8 mouse cellular contexts compared by ENCODE assay signal in the genomic region with DNA sequence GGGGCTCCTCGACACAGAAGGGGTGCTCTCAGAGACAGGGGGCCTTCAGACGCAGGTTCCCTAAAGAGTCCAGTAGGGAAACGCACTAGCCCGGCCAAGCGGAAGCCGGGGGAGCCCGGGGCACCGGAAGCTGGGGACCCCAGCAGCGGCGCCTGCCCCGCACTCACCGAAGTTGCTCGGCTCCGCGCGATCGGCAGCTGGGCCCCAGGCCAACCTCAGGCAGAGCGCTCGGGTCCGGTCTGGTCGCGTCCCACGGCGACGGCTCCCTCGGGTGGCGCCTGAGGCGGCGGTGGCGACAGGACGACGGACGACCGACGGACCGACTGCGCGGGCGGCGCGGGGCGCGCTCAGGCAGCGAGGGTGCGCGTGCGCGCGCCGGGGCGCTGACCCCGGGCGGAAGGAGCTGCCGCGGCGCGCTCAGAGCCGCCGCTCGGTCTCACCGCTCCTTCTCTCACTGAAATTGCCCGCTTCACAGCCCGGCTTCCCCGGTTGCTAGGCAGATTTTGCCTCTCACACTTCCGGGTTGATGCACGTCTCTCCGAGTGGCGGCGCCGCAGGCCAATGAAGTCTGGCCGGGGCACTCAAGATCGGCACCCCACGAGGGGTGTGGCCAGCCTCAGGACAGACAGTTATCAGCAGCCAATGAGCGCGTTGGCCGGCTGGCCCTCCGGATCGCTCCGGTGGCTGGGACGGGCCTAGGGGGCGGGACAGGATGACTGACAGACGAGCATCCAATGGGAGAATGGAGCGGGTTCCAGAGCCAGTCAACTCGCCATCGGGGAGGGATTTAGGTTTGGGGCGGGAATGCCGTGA. TPM values are rescaled to one million over a fixed set of nuclear protein-coding genes. Genes with fewer than 3 reads are reported as not detected.
DNase-seq lines count a peak whose midpoint lies in the region; ATAC-seq and TF ChIP-seq lines count a peak whose summit lies in the region.

A gene (minus strand): TSS at position 609 of the 813 bp plus-strand sequence.

- H3K4me3 ChIP-seq in bone marrow macrophage, adult 2 months (ENCODE audit: insufficient read depth, low read length), result peak within 1 kb of the TSS; percentile 93
- peak within 1 kb of the TSS; percentile 90 for H3K4me3 ChIP-seq in embryonic fibroblast, embryonic 13.5 days (ENCODE audit: insufficient read depth, low read length)
- peak within 1 kb of the TSS; percentile 79 for H3K4me3 ChIP-seq in kidney, embryonic 14.5 days (ENCODE audit: low read length)
- H3K4me3 ChIP-seq in limb, embryonic 15.5 days, result peak within 1 kb of the TSS; percentile 100

- DNase-seq in A20 (ENCODE audit: low read depth, low spot score), result peak; percentile 100
- peak; percentile 100 for DNase-seq in heart, adult 9 months (ENCODE audit: low spot score in 2 of 2)
- peak; percentile 100 for DNase-seq in monocyte, adult 2 months (ENCODE audit: low read depth in 1 of 2, low spot score in 2 of 2)
- peak; percentile 100 for DNase-seq in spleen, postnatal 36 days (ENCODE audit: low spot score in 2 of 2)

- H3K9ac ChIP-seq in kidney, embryonic 14.5 days (ENCODE audit: low read depth, low read length), result peak within 1 kb of the TSS; percentile 83
- H3K9ac ChIP-seq in limb, embryonic 15.5 days, result peak within 1 kb of the TSS; percentile 71

- ATAC-seq in kidney, embryonic 14.5 days (ENCODE audit: low FRiP score, low TSS enrichment), result peak; percentile 99
- peak; percentile 100 for ATAC-seq in limb, embryonic 15.5 days (ENCODE audit: insufficient number of reproducible peaks, low FRiP score, low TSS enrichment, low read depth)

- peak within 1 kb of the TSS; percentile 90 for H3K27ac ChIP-seq in bone marrow macrophage, adult 2 months (ENCODE audit: insufficient read depth, low read depth, low read length)
- peak within 1 kb of the TSS; percentile 87 for H3K27ac ChIP-seq in embryonic fibroblast, embryonic 13.5 days (ENCODE audit: insufficient read depth, low read length)
- peak within 1 kb of the TSS; percentile 88 for H3K27ac ChIP-seq in kidney, embryonic 14.5 days (ENCODE audit: low read depth, low read length)
- H3K27ac ChIP-seq in limb, embryonic 15.5 days, result peak within 1 kb of the TSS; percentile 91

- H3K9me3 ChIP-seq in kidney, embryonic 14.5 days (ENCODE audit: control insufficient read depth, low read length), result no peaks in the 10 kb centered on the region
- no peaks in the 10 kb centered on the region for H3K9me3 ChIP-seq in limb, embryonic 15.5 days

- under 1% methylated on average over 84 of the region's 87 CpGs for WGBS in kidney, embryonic 14.5 days
- WGBS in limb, embryonic 15.5 days, result under 1% methylated on average over 86 of the region's 87 CpGs

- H3K36me3 ChIP-seq in kidney, embryonic 14.5 days (ENCODE audit: control insufficient read depth, insufficient read depth, low read length), result no peaks in the 10 kb centered on the region; the same call in 1 of the 2 replicates
- H3K36me3 ChIP-seq in limb, embryonic 15.5 days, result no peaks in the 10 kb centered on the region; the same call in 1 of the 2 replicates

- peak within 1 kb of the TSS; percentile 88 for H3K4me2 ChIP-seq in kidney, embryonic 14.5 days (replicated peaks; ENCODE audit: low read depth, low read length)
- H3K4me2 ChIP-seq in limb, embryonic 15.5 days, result peak within 1 kb of the TSS; percentile 78

- TF ChIP-seq POLR2A in bone marrow macrophage, adult 2 months (IDR thresholded peaks at IDR 0.05; ENCODE audit: borderline replicate concordance, low read depth, low read length), result no peak
- TF ChIP-seq POLR2A in embryonic fibroblast, embryonic 13.5 days (IDR thresholded peaks at IDR 0.05; ENCODE audit: low read depth, low read length), result peak; percentile 63

- no peak for TF ChIP-seq CTCF in bone marrow macrophage, adult 2 months (IDR thresholded peaks at IDR 0.05; ENCODE audit: low read depth, low read length)
- TF ChIP-seq CTCF in embryonic fibroblast, embryonic 13.5 days (IDR thresholded peaks at IDR 0.05; ENCODE audit: borderline replicate concordance, insufficient read depth, low read length), result no peak

- no peaks in the 10 kb centered on the region for H3K27me3 ChIP-seq in kidney, embryonic 14.5 days (ENCODE audit: control insufficient read depth, insufficient read depth, low read length)
- no peaks in the 10 kb centered on the region for H3K27me3 ChIP-seq in limb, embryonic 15.5 days

- H3K4me1 ChIP-seq in bone marrow macrophage, adult 2 months (ENCODE audit: control insufficient read depth, insufficient read depth, low read length), result peaks cover 23% of the 10 kb centered on the region
- H3K4me1 ChIP-seq in embryonic fibroblast, embryonic 13.5 days (ENCODE audit: control insufficient read depth, insufficient read depth, low read length), result 0 out of 2 replicates have a peak, but pooled peaks cover 2% of the 10 kb centered on the region
- peaks cover 4% of the 10 kb centered on the region; the same call in 1 of the 2 replicates for H3K4me1 ChIP-seq in kidney, embryonic 14.5 days (ENCODE audit: control insufficient read depth, insufficient read depth, low read length)
- peaks cover 13% of the 10 kb centered on the region for H3K4me1 ChIP-seq in limb, embryonic 15.5 days

RNA-seq across cellular contexts. Expression of the gene that starts here (rescaled TPM):
- polyA plus RNA-seq in bone marrow macrophage, adult 2 months (2012; ENCODE audit: insufficient read depth, insufficient read length, missing spikeins), result 36.5 and 36.9 TPM in 2 replicates
- 63.8 and 67.2 TPM in 2 replicates for polyA plus RNA-seq in embryonic fibroblast, embryonic 13.5 days (2011; ENCODE audit: insufficient read length, low read depth, missing spikeins)
- polyA plus RNA-seq in kidney, embryonic 14.5 days (2014; fragmentation: Nextera tagmentation; extraction: Ambion mirVana), result 42.1 and 59.0 TPM in 2 replicates
- polyA plus RNA-seq in limb, embryonic 15.5 days (2015; fragmentation: Nextera tagmentation; extraction: Ambion mirVana), result 36.3 and 39.7 TPM in 2 replicates

Comparison
In these comparisons a context has a peak if more than half of its experiments do, and no peak if none do; other contexts are left out.
1. Peak in every context shown above with its lines: DNase-seq, ATAC-seq, H3K4me3 ChIP-seq and H3K27ac ChIP-seq.